Mouse (Mus musculus) limb, embryonic 14.5 days (tissue): Measurements from ENCODE around the gene Sp3. TPM values are rescaled to one million over a fixed set of nuclear protein-coding genes. Genes with fewer than 3 reads are reported as not detected.

ENCODE experiments used
- ATAC-seq: fragments of 200-750 bp; cut with Nextera tagmentation; 2 replicates; pipeline ENCODE4 v1.8.0; 2017; ENCODE audit warnings: low read depth, moderate number of reproducible peaks, moderate TSS enrichment; ENCODE audit not compliant: low FRiP score
- DNase-seq: peaks from one replicate; pipeline ENCODE4 v3.0.0-alpha.2; 2015; ENCODE audit warnings: low spot score
- H3K27ac ChIP-seq: fragments of 300-500 bp; sonication (generic); replicated peaks from 2 replicates; pipeline ENCODE4 v1.5.1; 2014; ENCODE audit warnings: low read depth, mild to moderate bottlenecking, low read length, moderate library complexity, mixed read lengths
- H3K27me3 ChIP-seq: fragments of 300-500 bp; sonication (generic); 2 replicates; pipeline ENCODE4 v1.6.1; 2014; ENCODE audit warnings: low read length, mixed read lengths; ENCODE audit not compliant: control insufficient read depth, insufficient read depth
- H3K36me3 ChIP-seq: fragments of 300-500 bp; sonication (generic); 2 replicates; pipeline ENCODE4 v1.6.1; 2014; ENCODE audit warnings: mild to moderate bottlenecking, low read length, moderate library complexity, mixed read lengths; ENCODE audit not compliant: control insufficient read depth, insufficient read depth
- H3K4me1 ChIP-seq: fragments of 300-500 bp; sonication (generic); 2 replicates; pipeline ENCODE4 v1.6.1; 2014; ENCODE audit warnings: antibody characterized with exemption, low read length, mixed read lengths; ENCODE audit not compliant: control insufficient read depth, insufficient read depth
- H3K4me2 ChIP-seq: fragments of 300-500 bp; sonication (generic); replicated peaks from 2 replicates; pipeline ENCODE4 v1.6.1; 2014; ENCODE audit warnings: low read depth, mild to moderate bottlenecking, low read length, moderate library complexity; ENCODE audit not compliant: severe bottlenecking
- H3K4me3 ChIP-seq: fragments of 300-500 bp; sonication (generic); replicated peaks from 2 replicates; pipeline ENCODE4 v1.5.1; 2014; ENCODE audit warnings: low read length
- H3K9ac ChIP-seq: fragments of 300-500 bp; sonication (generic); 2 replicates; pipeline ENCODE4 v1.6.1; 2014; ENCODE audit warnings: mild to moderate bottlenecking, low read depth, low read length, moderate library complexity; ENCODE audit not compliant: severe bottlenecking
- H3K9me3 ChIP-seq: fragments of 300-500 bp; sonication (generic); 2 replicates; pipeline ENCODE4 v1.6.1; 2016; ENCODE audit warnings: low read length; ENCODE audit not compliant: control insufficient read depth
- POLR2A ChIP-seq: fragments of 200-500 bp; IDR thresholded peaks from 2 replicates; pipeline ENCODE4 v1.8.0; 2012; ENCODE audit warnings: inconsistent platforms, mild to moderate bottlenecking, moderate library complexity, borderline replicate concordance; ENCODE audit not compliant: insufficient read depth, insufficient read length; ENCODE audit errors: extremely low read depth
- WGBS: fragments of 180-500 bp; shearing (Covaris S2); extraction: QIAGEN DNeasy Blood & Tissue Kit; methylation state at CpG from one replicate; pipeline ENCODE4 v1.1.7; 2014; 5-methylcytosine and 5-hydroxymethylcytosine counted together
- polyA plus RNA-seq, 2 experiments: library from polyadenylated mRNA; depleted of rRNA in 1 of 2; stranded (reverse) in 1 of 2; unstranded in 1 of 2; fragments of >200 nt; fragmentation: Nextera tagmentation in 1 of 2; extraction: Ambion mirVana in 1 of 2; gene quantifications; 2 replicates each; pipeline versions ENCODE4 v1.2.1 to v1.2.3; 2012 to 2014

Gene Sp3
- polyA plus RNA-seq, 2 experiments, result 40.3 to 70.1 TPM

GRCm38 (mm10) chr2:72915245-72915930 is 64.9 kb downstream of the Sp3 start:
- H3K4me1 ChIP-seq, result 0 out of 2 replicates have a peak, but pooled peaks cover 5% of the 10 kb centered on the region
- H3K4me2 ChIP-seq, result no peak overlapping the region
- no peak overlapping the region for H3K27ac ChIP-seq
- H3K9ac ChIP-seq, result no peak overlapping the region
- TF ChIP-seq POLR2A, result no peak
- no peak overlapping the region for H3K4me3 ChIP-seq
- WGBS, result 50% methylated on average over 7 of the region's 7 CpGs
- ATAC-seq, result no peak
- H3K36me3 ChIP-seq, result no peaks in the 10 kb centered on the region
- no peaks in the 10 kb centered on the region for H3K9me3 ChIP-seq
- H3K27me3 ChIP-seq, result no peaks in the 10 kb centered on the region
- DNase-seq, result no peak

GRCm38 (mm10) chr2:72913458-72913760 is 66.8 kb downstream of the Sp3 start:
- H3K9ac ChIP-seq, result no peak overlapping the region
- no peaks in the 10 kb centered on the region for H3K36me3 ChIP-seq
- ATAC-seq (no peak), DNase-seq (no peak)
- no peak overlapping the region for H3K4me3 ChIP-seq
- peaks cover 9% of the 10 kb centered on the region; the same call in 1 of the 2 replicates for H3K4me1 ChIP-seq
- H3K27ac ChIP-seq, result no peak overlapping the region
- no peak overlapping the region for H3K4me2 ChIP-seq
- TF ChIP-seq POLR2A, result no peak
- no peaks in the 10 kb centered on the region for H3K27me3 ChIP-seq
- no peaks in the 10 kb centered on the region for H3K9me3 ChIP-seq
- 46% methylated on average over 7 of the region's 7 CpGs for WGBS

GRCm38 (mm10) chr2:72912708-72913457 is 67.4 kb downstream of the Sp3 start:
- ATAC-seq, result no peak
- H3K27me3 ChIP-seq, result no peaks in the 10 kb centered on the region
- WGBS, result 60% methylated on average over 11 of the region's 11 CpGs
- H3K4me2 ChIP-seq, result no peak overlapping the region
- H3K27ac ChIP-seq, result no peak overlapping the region
- no peaks in the 10 kb centered on the region for H3K36me3 ChIP-seq
- DNase-seq, result no peak
- no peaks in the 10 kb centered on the region for H3K9me3 ChIP-seq
- no peak for TF ChIP-seq POLR2A
- H3K4me1 ChIP-seq, result peaks cover 12% of the 10 kb centered on the region; the same call in 1 of the 2 replicates
- no peak overlapping the region for H3K9ac ChIP-seq
- no peak overlapping the region for H3K4me3 ChIP-seq

- no peak for DNase-seq
- no peak overlapping the region for H3K27ac ChIP-seq
- H3K9me3 ChIP-seq, result no peaks in the 10 kb centered on the region
- H3K4me1 ChIP-seq, result peaks cover 12% of the 10 kb centered on the region; the same call in 1 of the 2 replicates
- TF ChIP-seq POLR2A, result no peak
- H3K36me3 ChIP-seq, result no peaks in the 10 kb centered on the region
- no peak overlapping the region for H3K4me3 ChIP-seq
- H3K27me3 ChIP-seq, result no peaks in the 10 kb centered on the region
- no peak overlapping the region for H3K9ac ChIP-seq
- no peak for ATAC-seq
- H3K4me2 ChIP-seq, result no peak overlapping the region
- WGBS, result 52% methylated on average over 9 of the region's 9 CpGs
These were observed 68.7 kb downstream of the Sp3 start for GRCm38 (mm10) chr2:72911527-72911926.

- H3K4me2 ChIP-seq, result no peak overlapping the region
- peaks cover 12% of the 10 kb centered on the region; the same call in 1 of the 2 replicates for H3K4me1 ChIP-seq
- DNase-seq (no peak), ATAC-seq (no peak)
- 77% methylated on average over 4 of the region's 4 CpGs for WGBS
- no peaks in the 10 kb centered on the region for H3K9me3 ChIP-seq
- H3K9ac ChIP-seq, result no peak overlapping the region
- H3K27ac ChIP-seq, result no peak overlapping the region
- H3K27me3 ChIP-seq, result no peaks in the 10 kb centered on the region
- no peak overlapping the region for H3K4me3 ChIP-seq
- no peak for TF ChIP-seq POLR2A
- no peaks in the 10 kb centered on the region for H3K36me3 ChIP-seq
These were observed 71.2 kb downstream of the Sp3 start for GRCm38 (mm10) chr2:72909046-72909445.
